Mouse (Mus musculus): ENCODE results near the gene Hpn. TPM values are rescaled to one million over a fixed set of nuclear protein-coding genes. Genes with fewer than 3 reads are reported as not detected.

Gene Hpn
- polyA plus RNA-seq, 1 experiment from 2014 or later, result 77.0 TPM

DNA sequence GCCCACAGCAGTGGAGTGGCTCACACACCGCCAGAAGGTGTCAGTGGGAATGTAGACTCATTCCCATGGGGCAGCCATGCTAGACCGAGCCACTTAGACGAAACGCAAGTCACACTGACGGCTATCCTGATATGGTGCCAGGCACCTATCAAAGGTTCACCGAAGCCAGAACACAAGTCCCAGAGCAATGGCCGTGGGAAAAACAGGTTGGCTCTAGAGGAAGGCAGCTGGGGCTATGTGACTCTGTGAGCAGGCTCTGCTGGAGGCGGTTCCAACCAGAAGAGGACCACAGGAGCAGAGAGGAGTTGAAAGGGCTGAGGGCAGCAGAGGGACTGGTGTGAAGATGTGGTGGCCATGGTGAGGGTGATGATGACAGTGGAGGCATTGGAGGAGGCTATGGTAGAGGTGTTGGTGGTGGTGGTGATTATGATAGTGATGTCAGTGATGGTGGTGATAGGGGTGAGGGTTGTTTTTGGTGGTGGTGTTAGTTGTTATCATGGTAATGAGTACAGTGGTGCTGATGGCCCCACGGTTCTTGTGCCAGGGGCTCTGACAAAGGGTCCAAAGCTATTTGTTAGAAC lies 28.8 kb downstream of the Hpn start:
- no peaks in the 10 kb centered on the region for H3K9me3 ChIP-seq (ENCODE audit: low read length)
- H3K9ac ChIP-seq (replicated peaks; ENCODE audit: low read length), result no peak overlapping the region
- no peak overlapping the region for H3K4me3 ChIP-seq (ENCODE audit: low read length)
- H3K36me3 ChIP-seq (ENCODE audit: insufficient read depth, low read length), result no peaks in the 10 kb centered on the region
- no peak overlapping the region for H3K4me2 ChIP-seq (replicated peaks; ENCODE audit: low read depth, low read length)
- ATAC-seq (ENCODE audit: low FRiP score, low TSS enrichment), result no peak
- 0 out of 2 replicates have a peak, but pooled peaks cover 13% of the 10 kb centered on the region for H3K4me1 ChIP-seq (ENCODE audit: insufficient read depth, low read length)
- H3K27me3 ChIP-seq (ENCODE audit: insufficient read depth, low read length), result no peaks in the 10 kb centered on the region
- 85% methylated on average over 9 of the region's 9 CpGs for WGBS
- no peak overlapping the region for H3K27ac ChIP-seq (ENCODE audit: low read length)

DNA sequence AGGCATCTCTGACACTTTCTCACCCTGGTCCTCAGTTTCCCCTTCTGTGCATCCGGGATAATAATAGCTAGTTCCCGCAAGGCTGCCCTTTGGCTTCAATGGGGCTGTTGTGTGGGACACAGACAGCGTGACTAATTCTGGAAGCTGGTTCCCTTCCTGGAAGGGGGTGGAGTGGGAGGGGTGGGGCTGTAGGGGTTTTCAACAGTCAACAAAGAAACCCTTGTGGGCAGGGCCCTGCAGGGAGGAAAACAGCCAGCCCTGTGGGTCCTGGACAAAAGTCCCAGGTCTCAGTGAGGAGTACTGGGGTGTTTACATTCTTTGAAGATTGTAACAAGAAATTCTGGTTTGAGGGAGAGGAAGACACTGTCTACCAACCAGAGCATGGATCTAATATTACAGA lies 29.9 kb downstream of the Hpn start:
- 35% methylated on average over 3 of the region's 3 CpGs for WGBS
- Histone ChIP-seq H3K4me1 (ENCODE audit: insufficient read depth, low read length) (0 out of 2 replicates have a peak, but pooled peaks cover 13% of the 10 kb centered on the region), H3K9me3 (ENCODE audit: low read length) (peaks cover 3% of the 10 kb centered on the region; the same call in 1 of the 2 replicates), H3K27ac (ENCODE audit: low read length) (peak overlapping the region; percentile 29; the same call in 1 of the 2 replicates), H3K4me3 (ENCODE audit: low read length) (no peak overlapping the region), H3K36me3 (ENCODE audit: insufficient read depth, low read length) (no peaks in the 10 kb centered on the region), H3K9ac (replicated peaks; ENCODE audit: low read length) (no peak overlapping the region), H3K27me3 (ENCODE audit: insufficient read depth, low read length) (no peaks in the 10 kb centered on the region), H3K4me2 (replicated peaks; ENCODE audit: low read depth, low read length) (no peak overlapping the region)
- ATAC-seq (ENCODE audit: low FRiP score, low TSS enrichment), result no peak

DNA sequence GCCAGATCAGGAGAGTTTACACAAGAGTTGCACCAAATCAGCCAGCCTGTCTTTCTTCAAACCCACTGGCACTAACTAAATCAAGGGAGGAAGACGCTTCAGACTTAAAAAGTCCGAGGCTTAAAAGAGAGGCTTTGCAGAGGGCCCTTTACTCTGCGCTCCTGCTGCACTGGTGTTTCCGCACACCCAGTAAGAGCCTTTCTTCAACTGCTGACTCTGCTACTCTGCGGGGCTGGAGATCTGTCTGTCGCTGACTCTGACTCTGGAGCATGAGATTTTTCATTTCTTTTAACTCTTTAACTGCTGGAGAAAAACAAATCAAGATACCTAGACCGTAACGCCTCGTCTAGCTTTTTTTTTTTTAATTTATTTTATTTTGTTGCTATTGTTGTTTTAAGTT lies 30.9 kb downstream of the Hpn start:
- Histone ChIP-seq H3K9ac (replicated peaks; ENCODE audit: low read length) (no peak overlapping the region), H3K9me3 (ENCODE audit: low read length) (peaks cover 3% of the 10 kb centered on the region; the same call in 1 of the 2 replicates), H3K27me3 (ENCODE audit: insufficient read depth, low read length) (no peaks in the 10 kb centered on the region), H3K27ac (ENCODE audit: low read length) (peak overlapping the region; percentile 39; the same call in 1 of the 2 replicates), H3K36me3 (ENCODE audit: insufficient read depth, low read length) (no peaks in the 10 kb centered on the region), H3K4me2 (replicated peaks; ENCODE audit: low read depth, low read length) (no peak overlapping the region), H3K4me3 (ENCODE audit: low read length) (no peak overlapping the region), H3K4me1 (ENCODE audit: insufficient read depth, low read length) (0 out of 2 replicates have a peak, but pooled peaks cover 13% of the 10 kb centered on the region)
- ATAC-seq (ENCODE audit: low FRiP score, low TSS enrichment), result no peak
- WGBS, result 53% methylated on average over 9 of the region's 9 CpGs

DNA sequence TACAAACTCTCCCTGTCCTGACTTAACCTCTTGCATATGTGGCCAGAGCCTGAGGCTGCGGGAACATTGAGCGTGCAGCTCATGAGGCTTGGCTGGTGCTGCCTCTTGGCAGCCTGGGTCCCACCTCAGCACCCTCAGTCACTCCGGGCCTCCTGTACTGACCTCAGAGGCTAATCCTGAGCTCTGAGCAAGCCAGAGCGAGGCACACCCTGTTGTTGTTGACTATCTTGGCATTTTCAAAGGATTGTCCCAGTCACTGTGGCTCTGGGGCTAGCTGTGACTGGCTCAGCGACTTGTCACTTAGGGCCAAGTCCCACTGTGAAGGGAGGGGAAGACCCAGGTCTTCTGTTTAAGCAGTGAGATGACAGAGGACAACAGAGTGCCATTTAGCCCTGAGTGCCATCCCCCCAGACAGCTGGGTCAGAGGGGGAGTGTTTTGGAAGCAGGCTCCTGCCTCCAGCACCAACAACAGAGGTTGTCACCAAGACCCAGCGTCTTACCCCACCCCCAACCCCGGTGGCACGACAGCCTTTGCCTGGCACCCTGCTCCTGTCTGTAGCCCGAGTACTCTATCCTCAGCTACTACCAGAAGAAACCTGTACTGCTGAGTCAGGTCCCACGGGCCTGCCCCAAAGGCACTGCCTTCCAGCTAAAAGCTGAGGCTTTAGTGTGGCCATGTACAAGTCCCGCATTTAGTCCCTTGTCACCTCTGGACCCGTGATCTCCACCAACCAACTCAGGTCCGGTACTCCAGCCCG lies 32.1 kb downstream of the Hpn start:
- ATAC-seq (ENCODE audit: low FRiP score, low TSS enrichment), result no peak
- 0 out of 2 replicates have a peak overlapping the region, but pooled peaks have one; percentile 7 for H3K9ac ChIP-seq (replicated peaks; ENCODE audit: low read length)
- no peak overlapping the region for H3K4me3 ChIP-seq (ENCODE audit: low read length)
- H3K4me2 ChIP-seq (replicated peaks; ENCODE audit: low read depth, low read length), result no peak overlapping the region
- H3K27me3 ChIP-seq (ENCODE audit: insufficient read depth, low read length), result no peaks in the 10 kb centered on the region
- no peak overlapping the region for H3K27ac ChIP-seq (ENCODE audit: low read length)
- 0 out of 2 replicates have a peak, but pooled peaks cover 13% of the 10 kb centered on the region for H3K4me1 ChIP-seq (ENCODE audit: insufficient read depth, low read length)
- H3K9me3 ChIP-seq (ENCODE audit: low read length), result peaks cover 3% of the 10 kb centered on the region; the same call in 1 of the 2 replicates
- no peaks in the 10 kb centered on the region for H3K36me3 ChIP-seq (ENCODE audit: insufficient read depth, low read length)
- 70% methylated on average over 14 of the region's 14 CpGs for WGBS

- no peak for ATAC-seq (ENCODE audit: low FRiP score, low TSS enrichment)
- H3K9me3 ChIP-seq (ENCODE audit: low read length), result peaks cover 3% of the 10 kb centered on the region; the same call in 1 of the 2 replicates
- H3K9ac ChIP-seq (replicated peaks; ENCODE audit: low read length), result no peak overlapping the region
- H3K4me2 ChIP-seq (replicated peaks; ENCODE audit: low read depth, low read length), result no peak overlapping the region
- H3K4me3 ChIP-seq (ENCODE audit: low read length), result no peak overlapping the region
- 0 out of 2 replicates have a peak, but pooled peaks cover 13% of the 10 kb centered on the region for H3K4me1 ChIP-seq (ENCODE audit: insufficient read depth, low read length)
- no peak overlapping the region for H3K27ac ChIP-seq (ENCODE audit: low read length)
- H3K27me3 ChIP-seq (ENCODE audit: insufficient read depth, low read length), result no peaks in the 10 kb centered on the region
- H3K36me3 ChIP-seq (ENCODE audit: insufficient read depth, low read length), result no peaks in the 10 kb centered on the region
Observed at GRCm38 (mm10) chr7:31082106-31082505, 33.0 kb downstream of the Hpn start.

GRCm38 (mm10) chr7:31081106-31081505 lies 34.0 kb downstream of the Hpn start:
- H3K9me3 ChIP-seq (ENCODE audit: low read length), result peaks cover 3% of the 10 kb centered on the region; the same call in 1 of the 2 replicates
- no peak overlapping the region for H3K4me2 ChIP-seq (replicated peaks; ENCODE audit: low read depth, low read length)
- H3K9ac ChIP-seq (replicated peaks; ENCODE audit: low read length), result no peak overlapping the region
- 28% methylated on average over 1 of the region's 1 CpGs for WGBS
- H3K4me1 ChIP-seq (ENCODE audit: insufficient read depth, low read length), result 0 out of 2 replicates have a peak, but pooled peaks cover 13% of the 10 kb centered on the region
- H3K27me3 ChIP-seq (ENCODE audit: insufficient read depth, low read length), result no peaks in the 10 kb centered on the region
- H3K4me3 ChIP-seq (ENCODE audit: low read length), result no peak overlapping the region
- H3K27ac ChIP-seq (ENCODE audit: low read length), result no peak overlapping the region
- no peak for ATAC-seq (ENCODE audit: low FRiP score, low TSS enrichment)
- no peaks in the 10 kb centered on the region for H3K36me3 ChIP-seq (ENCODE audit: insufficient read depth, low read length)

DNA sequence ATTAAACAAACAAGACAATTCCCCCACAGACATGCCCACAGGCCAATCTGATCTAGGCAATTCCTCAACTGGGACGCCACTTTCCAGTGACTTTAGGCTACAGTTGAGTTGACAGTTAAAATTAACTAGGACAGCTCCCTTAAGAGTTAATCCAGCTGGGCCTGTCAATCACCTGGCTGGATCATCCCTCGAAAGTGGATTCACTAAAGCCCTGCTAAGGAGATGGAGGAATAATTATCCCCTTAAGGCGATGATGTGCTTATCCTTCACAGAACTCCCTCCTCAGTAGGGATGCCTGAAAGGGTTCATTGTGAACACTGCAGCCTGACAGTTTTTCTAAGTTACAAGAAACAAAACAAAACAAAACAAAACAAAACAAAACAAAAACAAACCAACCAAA lies 34.5 kb downstream of the Hpn start:
- Histone ChIP-seq H3K9ac (replicated peaks; ENCODE audit: low read length) (no peak overlapping the region), H3K4me2 (replicated peaks; ENCODE audit: low read depth, low read length) (no peak overlapping the region), H3K36me3 (ENCODE audit: insufficient read depth, low read length) (no peaks in the 10 kb centered on the region), H3K4me1 (ENCODE audit: insufficient read depth, low read length) (0 out of 2 replicates have a peak, but pooled peaks cover 13% of the 10 kb centered on the region), H3K27me3 (ENCODE audit: insufficient read depth, low read length) (no peaks in the 10 kb centered on the region), H3K9me3 (ENCODE audit: low read length) (peaks cover 3% of the 10 kb centered on the region; the same call in 1 of the 2 replicates), H3K4me3 (ENCODE audit: low read length) (no peak overlapping the region), H3K27ac (ENCODE audit: low read length) (no peak overlapping the region)
- WGBS, result 63% methylated on average over 3 of the region's 3 CpGs
- no peak for ATAC-seq (ENCODE audit: low FRiP score, low TSS enrichment)

GRCm38 (mm10) chr7:31079670-31080069 lies 35.4 kb downstream of the Hpn start:
- peaks cover 3% of the 10 kb centered on the region; the same call in 1 of the 2 replicates for H3K9me3 ChIP-seq (ENCODE audit: low read length)
- no peak overlapping the region for H3K27ac ChIP-seq (ENCODE audit: low read length)
- H3K4me2 ChIP-seq (replicated peaks; ENCODE audit: low read depth, low read length), result no peak overlapping the region
- no peaks in the 10 kb centered on the region for H3K36me3 ChIP-seq (ENCODE audit: insufficient read depth, low read length)
- ATAC-seq (ENCODE audit: low FRiP score, low TSS enrichment), result no peak
- 85% methylated on average over 8 of the region's 8 CpGs for WGBS
- 0 out of 2 replicates have a peak, but pooled peaks cover 7% of the 10 kb centered on the region for H3K4me1 ChIP-seq (ENCODE audit: insufficient read depth, low read length)
- H3K27me3 ChIP-seq (ENCODE audit: insufficient read depth, low read length), result no peaks in the 10 kb centered on the region
- no peak overlapping the region for H3K9ac ChIP-seq (replicated peaks; ENCODE audit: low read length)
- H3K4me3 ChIP-seq (ENCODE audit: low read length), result no peak overlapping the region

- Histone ChIP-seq H3K9me3 (ENCODE audit: low read length) (peaks cover 3% of the 10 kb centered on the region; the same call in 1 of the 2 replicates), H3K9ac (replicated peaks; ENCODE audit: low read length) (0 out of 2 replicates have a peak overlapping the region, but pooled peaks have one; percentile 20), H3K36me3 (ENCODE audit: insufficient read depth, low read length) (no peaks in the 10 kb centered on the region), H3K4me2 (replicated peaks; ENCODE audit: low read depth, low read length) (no peak overlapping the region), H3K27ac (ENCODE audit: low read length) (no peak overlapping the region), H3K4me1 (ENCODE audit: insufficient read depth, low read length) (peaks cover 3% of the 10 kb centered on the region), H3K27me3 (ENCODE audit: insufficient read depth, low read length) (no peaks in the 10 kb centered on the region), H3K4me3 (ENCODE audit: low read length) (no peak overlapping the region)
- ATAC-seq (ENCODE audit: low FRiP score, low TSS enrichment), result peak; percentile 39; the same call in 1 of the 2 replicates
- WGBS, result 38% methylated on average over 5 of the region's 5 CpGs
Observed at GRCm38 (mm10) chr7:31077885-31078445, 37.1 kb downstream of the Hpn start.
